Mouse (Mus musculus) embryonic facial prominence, embryonic 15.5 days (tissue): Measurements from ENCODE around the gene Fam171a2. TPM values are rescaled to one million over a fixed set of nuclear protein-coding genes. Genes with fewer than 3 reads are reported as not detected.

Experiments used
- ATAC-seq: fragments of 200-750 bp; cut with Nextera tagmentation; 2 replicates; pipeline ENCODE4 v1.8.0; 2017; ENCODE audit warnings: low read depth, moderate TSS enrichment; ENCODE audit not compliant: insufficient number of reproducible peaks, low FRiP score, low TSS enrichment
- H3K27ac ChIP-seq: fragments of 300-500 bp; sonication (generic); replicated peaks from 2 replicates; pipeline ENCODE4 v1.5.1; 2015; ENCODE audit warnings: mild to moderate bottlenecking, inconsistent platforms
- H3K27me3 ChIP-seq: fragments of 300-500 bp; sonication (generic); 2 replicates; pipeline ENCODE4 v1.6.1; 2015; ENCODE audit warnings: inconsistent platforms
- H3K36me3 ChIP-seq: fragments of 300-500 bp; sonication (generic); 2 replicates; pipeline ENCODE4 v1.6.1; 2015; ENCODE audit warnings: mild to moderate bottlenecking, inconsistent platforms
- H3K4me1 ChIP-seq: fragments of 300-500 bp; sonication (generic); 2 replicates; pipeline ENCODE4 v1.6.1; 2015; ENCODE audit warnings: inconsistent platforms
- H3K4me2 ChIP-seq: fragments of 300-500 bp; sonication (generic); replicated peaks from 2 replicates; pipeline ENCODE4 v1.6.1; 2015; ENCODE audit warnings: mild to moderate bottlenecking, inconsistent platforms
- H3K4me3 ChIP-seq: fragments of 300-500 bp; sonication (generic); replicated peaks from 2 replicates; pipeline ENCODE4 v1.5.1; 2015; ENCODE audit warnings: mild to moderate bottlenecking, inconsistent platforms
- H3K9ac ChIP-seq: fragments of 300-500 bp; sonication (generic); 2 replicates; pipeline ENCODE4 v1.6.1; 2015; ENCODE audit warnings: inconsistent platforms
- H3K9me3 ChIP-seq: fragments of 300-500 bp; sonication (generic); replicated peaks from 2 replicates; pipeline ENCODE4 v1.6.1; 2016; ENCODE audit warnings: inconsistent platforms
- WGBS: fragments of 180-500 bp; shearing (Covaris S2); methylation state at CpG from one replicate; pipeline ENCODE4 v1.1.7; 2015; 5-methylcytosine and 5-hydroxymethylcytosine counted together
- polyA plus RNA-seq: library from polyadenylated mRNA; unstranded; fragments of >200 nt; fragmentation: Nextera tagmentation; extraction: Ambion mirVana; gene quantifications from 2 replicates; pipeline ENCODE4 v1.2.1, GENCODE M21; 2015

The Fam171a2 gene
- polyA plus RNA-seq, 1 experiment from 2014 or later = 8.5 TPM

GRCm38 (mm10) chr11:102406900-102407833 lies 40.3 kb downstream of the Fam171a2 start:
- peaks cover 27% of the 10 kb centered on the region for H3K36me3 ChIP-seq
- H3K4me3 ChIP-seq = peak overlapping the region; percentile 77
- peak overlapping the region; percentile 73 for H3K9ac ChIP-seq
- H3K9me3 ChIP-seq = no peaks in the 10 kb centered on the region
- H3K4me1 ChIP-seq = peaks cover 45% of the 10 kb centered on the region
- peak overlapping the region; percentile 94 for H3K27ac ChIP-seq
- peak overlapping the region; percentile 87 for H3K4me2 ChIP-seq
- no peaks in the 10 kb centered on the region; the same call in 1 of the 2 replicates for H3K27me3 ChIP-seq
- peak; percentile 84 for ATAC-seq
- WGBS = under 1% methylated on average over 85 of the region's 85 CpGs

- ATAC-seq = no peak
- H3K4me3 ChIP-seq = peak overlapping the region; percentile 77
- H3K27ac ChIP-seq = no peak overlapping the region
- WGBS = 6% methylated on average over 3 of the region's 3 CpGs
- peaks cover 42% of the 10 kb centered on the region for H3K4me1 ChIP-seq
- no peaks in the 10 kb centered on the region for H3K9me3 ChIP-seq
- H3K4me2 ChIP-seq = peak overlapping the region; percentile 87
- peak overlapping the region; percentile 73 for H3K9ac ChIP-seq
- no peaks in the 10 kb centered on the region; the same call in none of the 2 replicates for H3K27me3 ChIP-seq
- H3K36me3 ChIP-seq = peaks cover 30% of the 10 kb centered on the region
Observed at GRCm38 (mm10) chr11:102406401-102406800, 41.1 kb downstream of the Fam171a2 start.

GRCm38 (mm10) chr11:102405544-102406285 lies 41.8 kb downstream of the Fam171a2 start:
- no peak for ATAC-seq
- no peaks in the 10 kb centered on the region for H3K9me3 ChIP-seq
- peak overlapping the region; percentile 87; the same call in 1 of the 2 replicates for H3K4me2 ChIP-seq
- peak overlapping the region; percentile 77; the same call in 1 of the 2 replicates for H3K4me3 ChIP-seq
- peaks cover 30% of the 10 kb centered on the region for H3K36me3 ChIP-seq
- peaks cover 40% of the 10 kb centered on the region for H3K4me1 ChIP-seq
- H3K27me3 ChIP-seq = peaks cover 6% of the 10 kb centered on the region
- H3K9ac ChIP-seq = 0 out of 2 replicates have a peak overlapping the region, but pooled peaks have one; percentile 73
- 84% methylated on average over 11 of the region's 11 CpGs for WGBS
- H3K27ac ChIP-seq = no peak overlapping the region

- Histone ChIP-seq H3K4me3 (no peak overlapping the region), H3K27me3 (peaks cover 20% of the 10 kb centered on the region), H3K9ac (no peak overlapping the region), H3K4me2 (no peak overlapping the region), H3K27ac (no peak overlapping the region), H3K36me3 (peaks cover 30% of the 10 kb centered on the region), H3K9me3 (no peaks in the 10 kb centered on the region), H3K4me1 (peaks cover 43% of the 10 kb centered on the region)
- no peak for ATAC-seq
- WGBS = 79% methylated on average over 18 of the region's 18 CpGs
Observed at GRCm38 (mm10) chr11:102404161-102405010, 43.1 kb downstream of the Fam171a2 start.

- no peak overlapping the region for H3K9ac ChIP-seq
- peaks cover 30% of the 10 kb centered on the region for H3K36me3 ChIP-seq
- peaks cover 43% of the 10 kb centered on the region for H3K4me1 ChIP-seq
- no peaks in the 10 kb centered on the region for H3K9me3 ChIP-seq
- 92% methylated on average over 11 of the region's 11 CpGs for WGBS
- H3K27me3 ChIP-seq = peaks cover 27% of the 10 kb centered on the region
- no peak overlapping the region for H3K27ac ChIP-seq
- no peak overlapping the region for H3K4me3 ChIP-seq
- H3K4me2 ChIP-seq = no peak overlapping the region
- ATAC-seq = no peak
Observed at GRCm38 (mm10) chr11:102403657-102404056, 43.8 kb downstream of the Fam171a2 start.

- peaks cover 42% of the 10 kb centered on the region for H3K27me3 ChIP-seq
- H3K4me3 ChIP-seq = no peak overlapping the region
- no peak for ATAC-seq
- WGBS = 51% methylated on average over 12 of the region's 12 CpGs
- no peak overlapping the region for H3K9ac ChIP-seq
- peaks cover 36% of the 10 kb centered on the region for H3K4me1 ChIP-seq
- no peak overlapping the region for H3K27ac ChIP-seq
- no peaks in the 10 kb centered on the region for H3K9me3 ChIP-seq
- H3K4me2 ChIP-seq = no peak overlapping the region
- H3K36me3 ChIP-seq = peaks cover 30% of the 10 kb centered on the region
Observed at GRCm38 (mm10) chr11:102401898-102402500, 45.5 kb downstream of the Fam171a2 start.

GRCm38 (mm10) chr11:102400513-102401084 lies 46.9 kb downstream of the Fam171a2 start:
- 25% methylated on average over 12 of the region's 12 CpGs for WGBS
- H3K9ac ChIP-seq = no peak overlapping the region

GRCm38 (mm10) chr11:102399610-102400072 lies 47.8 kb downstream of the Fam171a2 start:
- peaks cover 28% of the 10 kb centered on the region for H3K36me3 ChIP-seq
- peak overlapping the region; percentile 66 for H3K4me2 ChIP-seq
- no peak overlapping the region; the same call in 1 of the 2 replicates for H3K9ac ChIP-seq
- peaks cover 15% of the 10 kb centered on the region for H3K4me1 ChIP-seq
- no peak overlapping the region for H3K27ac ChIP-seq
- H3K9me3 ChIP-seq = no peaks in the 10 kb centered on the region
- H3K27me3 ChIP-seq = peaks cover 55% of the 10 kb centered on the region
- ATAC-seq = no peak
- WGBS = under 1% methylated on average over 34 of the region's 34 CpGs
- H3K4me3 ChIP-seq = peak overlapping the region; percentile 35

More at GRCm38 (mm10) chr11:102400513-102401084, 46.9 kb downstream of the Fam171a2 start:
- H3K36me3 ChIP-seq = peaks cover 30% of the 10 kb centered on the region
- no peak overlapping the region for H3K4me3 ChIP-seq
- no peak for ATAC-seq
- peaks cover 48% of the 10 kb centered on the region for H3K27me3 ChIP-seq
- H3K9me3 ChIP-seq = no peaks in the 10 kb centered on the region
- no peak overlapping the region for H3K27ac ChIP-seq
- H3K4me2 ChIP-seq = no peak overlapping the region
- H3K4me1 ChIP-seq = peaks cover 23% of the 10 kb centered on the region

- Histone ChIP-seq H3K9ac (no peak overlapping the region), H3K4me3 (peak overlapping the region; percentile 35), H3K4me2 (peak overlapping the region; percentile 66), H3K27me3 (peaks cover 58% of the 10 kb centered on the region), H3K9me3 (no peaks in the 10 kb centered on the region), H3K36me3 (peaks cover 23% of the 10 kb centered on the region), H3K4me1 (peaks cover 20% of the 10 kb centered on the region), H3K27ac (no peak overlapping the region)
- no peak for ATAC-seq
- 12% methylated on average over 15 of the region's 15 CpGs for WGBS
Observed at GRCm38 (mm10) chr11:102399107-102399506, 48.4 kb downstream of the Fam171a2 start.
